Mouse (Mus musculus): Measurements from ENCODE around the gene Ifi27. TPM values are rescaled to one million over a fixed set of nuclear protein-coding genes. Genes with fewer than 3 reads are reported as not detected.

Gene Ifi27
- 3.7 and 4.0 TPM in 2 replicates for polyA plus RNA-seq (2016; fragmentation: Nextera tagmentation; extraction: Ambion mirVana)

- Histone ChIP-seq H3K9ac (no peak within 1 kb of the TSS), H3K9me3 (no peaks in the 10 kb centered on the region), H3K4me2 (replicated peaks) (no peak within 1 kb of the TSS), H3K4me1 (no peaks in the 10 kb centered on the region), H3K36me3 (no peaks in the 10 kb centered on the region), H3K27ac (no peak within 1 kb of the TSS), H3K4me3 (no peak within 1 kb of the TSS), H3K27me3 (replicated peaks) (no peaks in the 10 kb centered on the region)
- WGBS = 78% methylated on average over 8 of the region's 8 CpGs
- no peak for ATAC-seq (ENCODE audit: low FRiP score, low read depth)
These were observed at the start of gene Ifi27 for GRCm38 (mm10) chr12:103433986-103434731. TSS of gene Ifi27 (plus strand) at chr12:103434211.

GRCm38 (mm10) chr12:103388505-103389347, 45.3 kb upstream of the Ifi27 start, which contains the start of gene Otub2:
TSS of gene Otub2 (plus strand) at chr12:103388682.
- Histone ChIP-seq H3K27me3 (replicated peaks) (no peaks in the 10 kb centered on the region), H3K4me3 (peak within 1 kb of the TSS; percentile 81), H3K36me3 (peaks cover 5% of the 10 kb centered on the region; the same call in 1 of the 2 replicates), H3K9me3 (no peaks in the 10 kb centered on the region), H3K9ac (peak within 1 kb of the TSS; percentile 90), H3K4me2 (replicated peaks) (peak within 1 kb of the TSS; percentile 84), H3K4me1 (peaks cover 14% of the 10 kb centered on the region), H3K27ac (no peak within 1 kb of the TSS; the same call in 1 of the 2 replicates)
- ATAC-seq (ENCODE audit: low FRiP score, low read depth) = peak; percentile 99
- WGBS = under 1% methylated on average over 58 of the region's 58 CpGs

DNA sequence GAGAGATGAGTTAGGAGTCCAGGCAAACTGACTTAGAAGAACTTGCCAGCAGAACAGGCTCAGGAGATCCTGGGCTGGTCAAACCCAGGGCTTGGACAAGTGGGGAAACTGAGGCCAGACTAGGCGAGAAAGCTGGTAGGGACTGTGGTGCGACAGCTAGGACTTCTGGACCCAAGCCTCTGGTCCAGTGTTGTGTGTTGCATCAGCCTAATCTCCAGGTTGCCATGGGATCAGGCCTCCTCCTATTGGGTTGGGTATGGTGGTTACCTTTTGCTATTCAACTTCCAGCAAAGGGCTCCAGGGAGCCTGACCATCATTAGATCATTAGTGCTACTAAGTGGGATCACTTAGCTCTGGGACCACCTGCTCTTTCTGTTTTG, 44.7 kb upstream of the Ifi27 start:
- WGBS = 74% methylated on average over 2 of the region's 2 CpGs
- no peaks in the 10 kb centered on the region for H3K27me3 ChIP-seq (replicated peaks)
- H3K4me2 ChIP-seq (replicated peaks) = peak overlapping the region; percentile 84
- peak overlapping the region; percentile 81 for H3K4me3 ChIP-seq
- no peak for ATAC-seq (ENCODE audit: low FRiP score, low read depth)
- H3K4me1 ChIP-seq = peaks cover 14% of the 10 kb centered on the region
- peaks cover 5% of the 10 kb centered on the region; the same call in 1 of the 2 replicates for H3K36me3 ChIP-seq
- peak overlapping the region; percentile 90 for H3K9ac ChIP-seq
- no peak overlapping the region for H3K27ac ChIP-seq
- no peaks in the 10 kb centered on the region for H3K9me3 ChIP-seq

- H3K36me3 ChIP-seq = peaks cover 5% of the 10 kb centered on the region; the same call in 1 of the 2 replicates
- WGBS = 88% methylated on average over 4 of the region's 4 CpGs
- H3K27ac ChIP-seq = no peak overlapping the region
These were observed 44.0 kb upstream of the Ifi27 start for GRCm38 (mm10) chr12:103389982-103390381.

DNA sequence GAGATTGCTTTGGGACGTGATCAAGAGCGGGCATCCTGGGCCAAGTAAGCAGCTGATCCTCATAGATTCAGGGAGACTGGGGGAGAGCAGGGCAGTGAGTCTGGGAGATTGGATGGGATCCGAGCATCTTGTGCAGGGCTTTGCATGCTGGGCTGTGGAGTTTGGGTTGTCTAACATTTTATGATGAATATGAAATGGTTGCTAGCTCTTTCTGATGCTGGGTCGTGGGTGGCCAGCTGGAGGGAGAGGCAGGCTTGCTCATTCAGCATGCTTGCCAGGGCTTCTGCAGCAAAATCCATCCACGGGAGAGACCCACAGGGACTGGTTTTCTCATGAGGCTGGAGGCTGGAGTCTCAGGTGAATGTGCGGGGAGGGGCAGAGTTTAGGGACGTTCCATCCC, 42.9 kb upstream of the Ifi27 start:
- no peaks in the 10 kb centered on the region for H3K27me3 ChIP-seq (replicated peaks)
- peaks cover 5% of the 10 kb centered on the region; the same call in 1 of the 2 replicates for H3K36me3 ChIP-seq
- H3K4me3 ChIP-seq = no peak overlapping the region
- no peak overlapping the region for H3K9ac ChIP-seq
- H3K4me2 ChIP-seq (replicated peaks) = no peak overlapping the region
- H3K9me3 ChIP-seq = no peaks in the 10 kb centered on the region
- H3K4me1 ChIP-seq = peaks cover 14% of the 10 kb centered on the region
- no peak for ATAC-seq (ENCODE audit: low FRiP score, low read depth)
- H3K27ac ChIP-seq = no peak overlapping the region
- WGBS = 89% methylated on average over 7 of the region's 7 CpGs

More at GRCm38 (mm10) chr12:103389982-103390381, 44.0 kb upstream of the Ifi27 start:
- Histone ChIP-seq H3K4me2 (replicated peaks) (peak overlapping the region; percentile 84; the same call in 1 of the 2 replicates), H3K9ac (no peak overlapping the region), H3K27me3 (replicated peaks) (no peaks in the 10 kb centered on the region), H3K4me3 (no peak overlapping the region), H3K9me3 (no peaks in the 10 kb centered on the region), H3K4me1 (peaks cover 14% of the 10 kb centered on the region)
- ATAC-seq (ENCODE audit: low FRiP score, low read depth) = no peak

- no peak overlapping the region for H3K9ac ChIP-seq
- H3K27ac ChIP-seq = no peak overlapping the region
- H3K27me3 ChIP-seq (replicated peaks) = no peaks in the 10 kb centered on the region
- H3K9me3 ChIP-seq = no peaks in the 10 kb centered on the region
- H3K4me2 ChIP-seq (replicated peaks) = no peak overlapping the region
- WGBS = 59% methylated on average over 6 of the region's 6 CpGs
- H3K4me1 ChIP-seq = peaks cover 14% of the 10 kb centered on the region
- H3K4me3 ChIP-seq = no peak overlapping the region
- ATAC-seq (ENCODE audit: low FRiP score, low read depth) = no peak
- H3K36me3 ChIP-seq = peaks cover 5% of the 10 kb centered on the region; the same call in 1 of the 2 replicates
These were observed 40.5 kb upstream of the Ifi27 start for GRCm38 (mm10) chr12:103393528-103393927.

DNA sequence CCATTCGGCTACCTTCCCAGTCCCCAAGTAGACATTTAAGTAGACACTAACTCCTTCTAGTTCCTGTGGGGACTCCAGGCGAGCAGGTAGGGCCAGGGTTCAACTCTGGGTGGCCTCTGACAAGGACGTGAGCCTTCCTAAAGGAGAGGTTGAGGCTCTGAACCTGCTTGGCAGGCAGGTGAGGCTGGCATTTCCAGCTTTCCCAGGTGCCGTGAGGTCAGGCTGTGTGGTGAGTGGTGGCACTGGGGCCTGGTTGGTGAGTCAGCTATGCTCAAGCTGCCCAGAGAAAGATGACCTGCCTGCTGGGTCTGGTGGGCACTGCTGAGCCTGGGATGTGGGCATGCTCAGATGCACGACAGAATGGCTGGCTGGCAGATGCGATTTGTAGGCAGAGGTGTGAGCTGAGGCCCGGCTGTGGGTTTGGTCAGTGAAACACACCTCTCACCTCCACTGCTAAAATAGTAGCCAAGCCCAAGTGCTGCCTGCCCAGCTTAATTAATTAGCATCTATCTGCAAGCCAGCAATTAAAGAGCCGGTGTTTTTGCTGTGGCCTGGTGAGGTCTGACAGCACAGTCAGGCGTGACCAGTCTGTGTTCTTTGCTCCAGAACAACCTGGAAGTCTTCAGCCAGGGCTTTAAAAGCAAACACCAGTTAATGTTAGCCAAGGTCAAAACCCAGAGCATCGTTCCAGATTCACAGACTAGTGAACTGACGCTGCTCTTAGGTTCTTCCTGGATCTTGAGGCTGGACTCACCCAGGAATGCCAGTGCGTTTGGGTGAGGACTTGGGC, 38.3 kb upstream of the Ifi27 start:
- ATAC-seq (ENCODE audit: low FRiP score, low read depth) = no peak
- Histone ChIP-seq H3K9me3 (no peaks in the 10 kb centered on the region), H3K27me3 (replicated peaks) (no peaks in the 10 kb centered on the region), H3K27ac (no peak overlapping the region), H3K4me1 (no peaks in the 10 kb centered on the region), H3K9ac (no peak overlapping the region), H3K4me3 (no peak overlapping the region), H3K4me2 (replicated peaks) (no peak overlapping the region), H3K36me3 (peaks cover 5% of the 10 kb centered on the region; the same call in 1 of the 2 replicates)
- WGBS = 83% methylated on average over 12 of the region's 12 CpGs

- H3K27me3 ChIP-seq (replicated peaks) = no peaks in the 10 kb centered on the region
- H3K4me3 ChIP-seq = no peak overlapping the region
- no peak overlapping the region for H3K4me2 ChIP-seq (replicated peaks)
- no peak overlapping the region for H3K27ac ChIP-seq
- H3K36me3 ChIP-seq = peaks cover 9% of the 10 kb centered on the region
- 86% methylated on average over 7 of the region's 7 CpGs for WGBS
- H3K9ac ChIP-seq = no peak overlapping the region
- no peak for ATAC-seq (ENCODE audit: low FRiP score, low read depth)
- H3K4me1 ChIP-seq = no peaks in the 10 kb centered on the region
- no peaks in the 10 kb centered on the region for H3K9me3 ChIP-seq
These were observed 37.3 kb upstream of the Ifi27 start for GRCm38 (mm10) chr12:103396751-103397150.

DNA sequence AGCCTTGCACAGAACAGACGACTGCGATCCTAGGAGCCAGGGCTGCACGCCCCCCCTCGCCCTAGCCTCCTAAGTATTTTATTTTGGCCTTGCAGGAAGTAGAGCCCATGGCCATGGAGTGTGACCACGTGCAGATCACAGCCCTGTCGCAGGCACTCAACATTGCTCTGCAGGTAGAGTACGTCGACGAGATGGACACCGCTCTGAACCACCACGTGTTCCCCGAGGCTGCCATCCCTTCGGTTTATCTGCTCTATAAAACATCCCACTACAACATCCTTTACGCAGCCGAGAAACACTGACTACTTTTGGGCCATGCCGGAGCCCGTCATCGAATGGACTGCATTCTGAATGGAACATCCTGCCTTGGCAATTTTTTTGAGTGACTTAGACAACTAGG, 29.9 kb upstream of the Ifi27 start:
- Histone ChIP-seq H3K36me3 (peaks cover 68% of the 10 kb centered on the region), H3K4me3 (no peak overlapping the region), H3K27ac (no peak overlapping the region), H3K4me1 (no peaks in the 10 kb centered on the region), H3K9ac (no peak overlapping the region), H3K9me3 (no peaks in the 10 kb centered on the region), H3K4me2 (replicated peaks) (no peak overlapping the region), H3K27me3 (replicated peaks) (no peaks in the 10 kb centered on the region)
- 89% methylated on average over 18 of the region's 18 CpGs for WGBS
- ATAC-seq (ENCODE audit: low FRiP score, low read depth) = no peak

- Histone ChIP-seq H3K9me3 (no peaks in the 10 kb centered on the region), H3K27ac (no peak within 1 kb of the TSS), H3K4me1 (no peaks in the 10 kb centered on the region), H3K9ac (no peak within 1 kb of the TSS), H3K4me3 (no peak within 1 kb of the TSS), H3K4me2 (replicated peaks) (no peak within 1 kb of the TSS), H3K36me3 (peaks cover 94% of the 10 kb centered on the region), H3K27me3 (replicated peaks) (no peaks in the 10 kb centered on the region)
- WGBS = 94% methylated on average over 4 of the region's 4 CpGs
- ATAC-seq (ENCODE audit: low FRiP score, low read depth) = no peak
These were observed 26.3 kb upstream of the Ifi27 start, which contains the start of gene 9330161L09Rik for GRCm38 (mm10) chr12:103407720-103408119. TSS of gene 9330161L09Rik (minus strand) at chr12:103407820.

DNA sequence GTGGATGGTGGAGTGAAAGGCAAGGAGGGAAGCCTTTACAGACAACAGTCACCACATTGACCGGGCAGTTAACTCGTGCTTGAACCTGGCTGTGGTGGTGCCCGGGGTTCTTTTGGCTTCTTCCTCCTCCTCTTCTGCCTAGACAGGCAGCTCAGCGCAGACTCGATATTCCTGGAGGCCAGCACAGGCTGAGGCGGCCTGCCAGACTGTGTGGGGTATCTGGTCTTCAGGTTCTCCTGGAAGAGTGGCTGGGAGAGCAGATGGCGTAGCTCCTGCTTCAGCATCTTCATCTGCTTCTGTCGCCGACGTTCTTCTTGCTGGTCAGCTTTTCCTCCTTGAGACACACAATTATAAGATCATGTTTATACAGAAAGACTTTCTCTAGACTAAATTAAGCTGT, 25.9 kb upstream of the Ifi27 start:
- no peak for ATAC-seq (ENCODE audit: low FRiP score, low read depth)
- no peaks in the 10 kb centered on the region for H3K4me1 ChIP-seq
- H3K36me3 ChIP-seq = peaks cover 94% of the 10 kb centered on the region
- H3K9ac ChIP-seq = no peak overlapping the region
- no peak overlapping the region for H3K4me3 ChIP-seq
- no peak overlapping the region for H3K27ac ChIP-seq
- 95% methylated on average over 10 of the region's 10 CpGs for WGBS
- no peaks in the 10 kb centered on the region for H3K9me3 ChIP-seq
- no peaks in the 10 kb centered on the region for H3K27me3 ChIP-seq (replicated peaks)
- no peak overlapping the region for H3K4me2 ChIP-seq (replicated peaks)

Data from neural tube, embryonic 12.5 days (tissue).